Mouse (Mus musculus): Measurements from ENCODE around the gene Gm10563.

GRCm38 (mm10) chr4:155596606-155597005, 48.6 kb downstream of the Gm10563 start:
- TF ChIP-seq POLR2A (IDR thresholded peaks at IDR 0.05; ENCODE audit: borderline replicate concordance, control insufficient read depth, low read depth, low read length) (no peak), CTCF (IDR thresholded peaks at IDR 0.05; ENCODE audit: control insufficient read depth, insufficient read depth, low read length) (no peak)

Data from bone marrow, adult 2 months (tissue).